Mouse (Mus musculus): ENCODE results near the gene Dnmt1.
"Not testable (repeated sequence)": the region's sequence is repeated elsewhere in the genome, so short reads cannot be mapped to it uniquely, and the experiment has no call there.

Dnmt1 gene

GRCm38 (mm10) chr9:20959430-20959938 lies at the start of gene Dnmt1:
TSS of gene Dnmt1 (minus strand) at chr9:20959888.
- DNase-seq (ENCODE audit: low spot score in 2 of 2): no peak

GRCm38 (mm10) chr9:21008007-21008406 lies 48.3 kb upstream of the Dnmt1 start:
- DNase-seq (ENCODE audit: low spot score in 2 of 2): no peak

- DNase-seq (ENCODE audit: low spot score in 2 of 2): no peak
Measured at GRCm38 (mm10) chr9:21007313-21007952, 47.7 kb upstream of the Dnmt1 start.

- DNase-seq (ENCODE audit: low spot score in 2 of 2): peak; percentile 81 to 88
Measured at GRCm38 (mm10) chr9:21002627-21003551, 43.2 kb upstream of the Dnmt1 start, which contains the start of gene Mrpl4. TSS of gene Mrpl4 (plus strand) at chr9:21002738.

GRCm38 (mm10) chr9:21002270-21002626 lies 42.6 kb upstream of the Dnmt1 start:
- no peak for DNase-seq (ENCODE audit: low spot score in 2 of 2)

GRCm38 (mm10) chr9:21001651-21002200 lies 42.0 kb upstream of the Dnmt1 start:
- DNase-seq (ENCODE audit: low spot score in 2 of 2): no peak

GRCm38 (mm10) chr9:21000811-21001210 lies 41.1 kb upstream of the Dnmt1 start:
- no peak for DNase-seq (ENCODE audit: low spot score in 2 of 2)

- DNase-seq (ENCODE audit: low spot score in 2 of 2): not testable (repeated sequence)
Measured at GRCm38 (mm10) chr9:20998337-20998736, 38.6 kb upstream of the Dnmt1 start.

- no peak for DNase-seq (ENCODE audit: low spot score in 2 of 2)
Measured at GRCm38 (mm10) chr9:20997065-20997464, 37.4 kb upstream of the Dnmt1 start.

- no peak for DNase-seq (ENCODE audit: low spot score in 2 of 2)
Measured at GRCm38 (mm10) chr9:20995069-20995468, 35.4 kb upstream of the Dnmt1 start.

GRCm38 (mm10) chr9:20993165-20993898 lies 33.6 kb upstream of the Dnmt1 start:
- no peak for DNase-seq (ENCODE audit: low spot score in 2 of 2)

GRCm38 (mm10) chr9:20991587-20991986 lies 31.9 kb upstream of the Dnmt1 start:
- DNase-seq (ENCODE audit: low spot score in 2 of 2): no peak

GRCm38 (mm10) chr9:20990861-20991260 lies 31.2 kb upstream of the Dnmt1 start:
- no peak for DNase-seq (ENCODE audit: low spot score in 2 of 2)

- no peak for DNase-seq (ENCODE audit: low spot score in 2 of 2)
Measured at GRCm38 (mm10) chr9:20987953-20988352, 28.3 kb upstream of the Dnmt1 start.

- DNase-seq (ENCODE audit: low spot score in 2 of 2): no peak
Measured at GRCm38 (mm10) chr9:20986952-20987686, 27.4 kb upstream of the Dnmt1 start.

GRCm38 (mm10) chr9:20983169-20983568 lies 23.5 kb upstream of the Dnmt1 start:
- no peak for DNase-seq (ENCODE audit: low spot score in 2 of 2)

GRCm38 (mm10) chr9:20982171-20982570 lies 22.5 kb upstream of the Dnmt1 start:
- DNase-seq (ENCODE audit: low spot score in 2 of 2): no peak

- no peak for DNase-seq (ENCODE audit: low spot score in 2 of 2)
Measured at GRCm38 (mm10) chr9:20979769-20980168, 20.1 kb upstream of the Dnmt1 start.

GRCm38 (mm10) chr9:20979181-20979580 lies 19.5 kb upstream of the Dnmt1 start:
- no peak for DNase-seq (ENCODE audit: low spot score in 2 of 2)

- no peak for DNase-seq (ENCODE audit: low spot score in 2 of 2)
Measured at GRCm38 (mm10) chr9:20978409-20979095, 18.9 kb upstream of the Dnmt1 start.
